Mouse (Mus musculus) lung, adult 10 weeks (tissue): ENCODE measurements around the gene Olfr1275. TPM values are rescaled to one million over a fixed set of nuclear protein-coding genes. Genes with fewer than 3 reads are reported as not detected.

Source experiments
- polyA plus RNA-seq: library from polyadenylated mRNA; stranded (reverse); fragments of 350-450 nt; fragmentation: Illumina TruSeq; extraction: RNeasy Lipid Tissue Mini Kit (QIAGEN cat#74804); gene quantifications from one replicate; pipeline ENCODE4 v1.2.3, GENCODE M21; 2014; ENCODE audit warnings: low read depth, low replicate concordance; ENCODE audit not compliant: insufficient read depth

Gene Olfr1275
- polyA plus RNA-seq, result not detected

DNA sequence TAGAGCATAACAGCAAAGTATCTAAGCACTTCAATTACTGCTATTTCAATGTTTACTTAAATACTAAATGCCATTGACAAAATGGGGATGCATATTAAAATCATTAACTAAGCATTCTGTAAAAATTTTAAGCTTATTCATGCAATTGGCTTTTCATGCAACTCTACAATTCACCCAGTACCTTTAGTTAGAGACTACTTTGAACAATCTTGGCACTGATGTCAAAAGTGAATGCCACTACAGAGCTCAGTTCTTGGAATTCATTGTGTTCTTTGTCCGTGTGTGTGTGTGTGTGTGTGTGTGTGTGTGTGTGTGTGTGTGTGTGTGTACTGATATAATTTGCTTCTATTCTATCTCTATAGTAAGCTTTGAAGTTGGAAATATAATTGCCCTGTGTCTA lies at the start of gene Olfr1275:
Gene Olfr1275, minus strand, starts transcription at position 101 of the 400 bp plus-strand sequence.

DNA sequence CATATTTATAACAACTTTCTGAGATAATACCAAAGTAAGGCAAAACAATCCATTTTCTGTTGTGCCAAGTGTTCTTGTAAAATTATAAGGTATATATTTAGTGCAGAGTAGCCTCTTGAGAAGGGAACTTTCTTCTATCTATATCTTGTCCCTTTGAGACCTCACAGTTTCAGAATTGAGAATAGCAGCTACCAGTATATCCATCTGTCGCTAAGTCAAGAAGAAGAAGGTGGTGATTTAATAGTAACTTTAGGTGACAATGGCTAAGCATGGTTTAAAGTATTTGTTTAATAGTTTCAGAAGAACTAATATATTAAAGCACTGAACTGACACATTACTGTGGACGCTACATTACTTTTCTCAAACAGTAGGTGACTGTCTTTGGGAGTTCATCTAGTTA lies 38.9 kb upstream of the Olfr1275 start, which contains the start of gene Olfr1277:
Gene Olfr1277, minus strand, starts transcription at position 101 of the 400 bp plus-strand sequence.

DNA sequence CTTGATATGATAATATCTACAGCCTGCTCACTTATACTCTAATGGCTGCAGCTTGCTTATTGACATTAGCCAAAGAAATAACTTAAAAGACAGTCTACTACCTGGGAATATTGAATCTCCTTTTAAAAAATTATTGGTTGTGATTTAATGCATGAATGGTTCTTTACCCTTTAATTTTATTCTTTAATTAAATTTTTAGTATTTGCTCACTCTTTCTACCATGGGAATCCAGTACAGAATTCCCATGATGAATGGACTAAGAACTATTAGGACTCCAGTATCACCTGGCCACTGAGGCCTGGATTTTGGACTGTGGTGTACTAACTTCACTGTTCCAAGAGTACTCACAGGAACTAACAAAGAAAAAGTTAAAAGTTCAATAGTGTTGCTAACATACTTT lies 19.1 kb upstream of the Olfr1275 start, which contains the start of gene Olfr1276:
Gene Olfr1276, plus strand, starts transcription at position 301 of the 400 bp plus-strand sequence.

DNA sequence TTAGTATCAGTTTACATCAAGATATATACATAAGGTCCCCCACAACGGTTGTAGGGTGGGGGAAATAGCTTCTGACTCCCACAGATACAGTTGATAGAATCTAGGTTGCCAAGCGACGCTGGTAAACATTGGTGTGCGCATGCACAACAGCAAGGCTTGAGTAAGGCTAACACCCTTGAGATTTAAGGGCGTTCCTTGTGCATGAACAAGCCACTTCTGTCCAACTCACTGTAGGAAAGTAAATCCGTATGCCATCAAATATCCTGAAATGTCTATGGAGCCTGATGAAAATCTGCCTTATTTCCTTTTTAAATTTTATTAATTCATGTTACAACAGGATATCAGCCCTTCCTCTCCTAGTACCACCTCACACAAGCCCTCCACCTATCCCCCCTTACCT lies 5.6 kb downstream of the Olfr1275 start, which contains the start of gene 4930430A15Rik:
Gene 4930430A15Rik, minus strand, starts transcription at position 101 of the 400 bp plus-strand sequence.

Other genes with a start within 250 kb of the Olfr1275 start
- gene Gm13941, start 129.3 kb downstream of the Olfr1275 start, polyA plus RNA-seq, result not detected
- gene Gm15130, start 82.3 kb downstream of the Olfr1275 start, polyA plus RNA-seq, result not detected
- gene 4930430A15Rik, start 5.7 kb downstream of the Olfr1275 start, polyA plus RNA-seq, result not detected
- gene Olfr1276, start 19.2 kb upstream of the Olfr1275 start, polyA plus RNA-seq, result not detected
- gene Olfr1277, start 38.8 kb upstream of the Olfr1275 start, polyA plus RNA-seq, result not detected
- not detected for gene Olfr1278, start 54.9 kb upstream of the Olfr1275 start, polyA plus RNA-seq
- gene Olfr1279, start 65.3 kb upstream of the Olfr1275 start, polyA plus RNA-seq, result not detected
- gene Olfr1280, start 78.7 kb upstream of the Olfr1275 start, polyA plus RNA-seq, result not detected
- not detected for gene Olfr1281, start 91.2 kb upstream of the Olfr1275 start, polyA plus RNA-seq
- not detected for gene Olfr1282, start 100.8 kb upstream of the Olfr1275 start, polyA plus RNA-seq
- not detected for gene Olfr1283, start 131.5 kb upstream of the Olfr1275 start, polyA plus RNA-seq
- gene Olfr1284, start 140.2 kb upstream of the Olfr1275 start, polyA plus RNA-seq, result not detected
- not detected for gene Olfr1286, start 187.8 kb upstream of the Olfr1275 start, polyA plus RNA-seq
- not detected for gene Olfr1287, start 213.9 kb upstream of the Olfr1275 start, polyA plus RNA-seq
- gene Olfr1288, start 238.8 kb upstream of the Olfr1275 start, polyA plus RNA-seq, result not detected
- gene Olfr1289, start 245.5 kb upstream of the Olfr1275 start, polyA plus RNA-seq, result not detected